Mouse (Mus musculus) skeletal muscle tissue, adult 2 months (tissue): ENCODE data around the gene Olfr720.

Experiments used
- DNase-seq: peaks from one replicate; pipeline ENCODE4 v3.0.0-alpha.2; 2012; ENCODE audit warnings: low read depth, low spot score

The Olfr720 gene

GRCm38 (mm10) chr14:14186738-14187137 is at the start of gene Olfr720:
TSS of gene Olfr720 (minus strand) at chr14:14186838.
- DNase-seq: no peak
